Mouse (Mus musculus) embryonic facial prominence, embryonic 13.5 days (tissue): ENCODE results near the gene Socs2. TPM values are rescaled to one million over a fixed set of nuclear protein-coding genes. Genes with fewer than 3 reads are reported as not detected.

ENCODE experiments used
- ATAC-seq: fragments of 200-750 bp; cut with Nextera tagmentation; 2 replicates; pipeline ENCODE4 v1.8.0; 2017; ENCODE audit warnings: low read depth; ENCODE audit not compliant: insufficient number of reproducible peaks, insufficient read depth, low FRiP score, low TSS enrichment
- H3K27ac ChIP-seq: fragments of 300-500 bp; sonication (generic); 2 replicates; pipeline ENCODE4 v1.5.1; 2015; ENCODE audit warnings: moderate library complexity, mild to moderate bottlenecking, inconsistent platforms
- H3K27me3 ChIP-seq: fragments of 300-500 bp; sonication (generic); 2 replicates; pipeline ENCODE4 v1.6.1; 2015; ENCODE audit warnings: mild to moderate bottlenecking, inconsistent platforms
- H3K36me3 ChIP-seq: fragments of 300-500 bp; sonication (generic); 2 replicates; pipeline ENCODE4 v1.6.1; 2015; ENCODE audit warnings: mild to moderate bottlenecking, inconsistent platforms
- H3K4me1 ChIP-seq: fragments of 300-500 bp; sonication (generic); 2 replicates; pipeline ENCODE4 v1.6.1; 2015; ENCODE audit warnings: inconsistent platforms
- H3K4me2 ChIP-seq: fragments of 300-500 bp; sonication (generic); 2 replicates; pipeline ENCODE4 v1.6.1; 2015; ENCODE audit warnings: moderate library complexity, mild to moderate bottlenecking, inconsistent platforms
- H3K4me3 ChIP-seq: fragments of 300-500 bp; sonication (generic); 2 replicates; pipeline ENCODE4 v1.5.1; 2015; ENCODE audit warnings: mild to moderate bottlenecking, inconsistent platforms
- H3K9ac ChIP-seq: fragments of 300-500 bp; sonication (generic); 2 replicates; pipeline ENCODE4 v1.6.1; 2015; ENCODE audit warnings: mild to moderate bottlenecking, inconsistent platforms
- H3K9me3 ChIP-seq: fragments of 300-500 bp; sonication (generic); 2 replicates; pipeline ENCODE4 v1.6.1; 2016; ENCODE audit warnings: inconsistent platforms
- WGBS: fragments of 180-500 bp; shearing (Covaris S2); methylation state at CpG from one replicate; pipeline ENCODE4 v1.1.7; 2015; ENCODE audit warnings: mixed read lengths; 5-methylcytosine and 5-hydroxymethylcytosine counted together
- polyA plus RNA-seq: library from polyadenylated mRNA; unstranded; fragments of >200 nt; fragmentation: Nextera tagmentation; extraction: Ambion mirVana; gene quantifications from 2 replicates; pipeline ENCODE4 v1.2.1, GENCODE M21; 2015

Socs2 gene
- 56.2 and 69.9 TPM in 2 replicates for polyA plus RNA-seq

DNA sequence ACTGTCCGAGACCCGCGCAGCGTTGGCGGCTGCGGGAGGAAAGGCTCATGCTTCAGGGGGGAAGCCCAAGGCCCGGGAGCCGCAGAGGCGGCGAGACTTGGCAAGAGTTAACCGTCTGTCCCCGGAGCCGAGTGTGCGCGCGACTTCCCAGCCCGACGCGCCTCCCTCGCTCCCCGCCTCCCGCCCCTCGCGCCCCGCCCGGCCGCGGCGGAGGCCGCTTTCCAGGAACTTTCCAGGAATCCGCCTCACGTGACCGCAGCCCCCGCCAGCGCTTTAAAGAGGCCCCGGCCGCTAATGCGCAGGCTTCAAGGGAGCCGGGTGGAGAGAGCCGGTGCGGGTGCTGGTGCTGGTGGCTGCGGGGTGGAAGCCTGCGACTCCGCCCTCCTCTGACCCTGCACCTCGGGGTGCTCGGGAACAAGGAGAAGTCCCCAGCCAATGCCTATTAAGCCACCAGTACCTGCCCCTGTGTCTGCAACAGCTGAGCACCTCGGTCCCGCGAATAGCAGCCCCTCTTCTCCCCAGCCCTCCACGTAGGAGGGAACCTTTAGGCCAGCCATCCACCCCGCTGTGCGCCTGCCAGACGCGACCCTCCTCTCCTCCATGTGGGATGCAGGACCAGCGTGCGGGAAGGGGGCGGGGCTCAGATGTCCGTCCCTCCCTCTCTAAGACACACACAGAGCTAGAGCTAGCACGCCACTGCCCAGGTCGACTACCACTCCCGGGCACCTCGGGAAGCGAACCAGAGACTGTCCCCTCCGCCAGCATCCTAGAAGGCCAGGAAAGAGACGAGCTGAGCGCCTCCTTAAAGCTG, at the start of gene Socs2:
Socs2 (minus strand) TSS at position 496 of the 811 bp plus-strand sequence.
- Histone ChIP-seq H3K36me3 (no peaks in the 10 kb centered on the region), H3K9ac (peak within 1 kb of the TSS; percentile 83)
- peak; percentile 80 for ATAC-seq

DNA sequence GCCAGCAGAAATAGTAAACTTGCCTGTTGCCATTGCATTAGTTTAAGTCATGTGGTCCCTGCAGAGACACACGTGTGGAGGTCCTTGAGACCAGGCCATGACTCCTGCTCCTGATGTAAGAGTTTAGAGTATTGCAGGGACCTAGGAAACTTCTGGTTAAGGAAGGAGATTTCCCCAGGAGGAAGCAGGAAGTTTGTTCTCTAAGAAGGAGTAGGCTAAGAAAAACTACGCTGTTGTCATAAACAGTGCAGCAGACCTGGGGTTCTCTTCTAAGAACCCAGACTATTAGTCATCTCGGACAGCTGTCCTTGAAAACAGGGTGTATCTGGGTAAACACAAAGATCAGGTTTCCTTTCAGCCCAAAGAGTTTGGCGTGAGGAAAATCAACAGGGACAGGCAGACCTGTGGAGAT, 48.5 kb upstream of the Socs2 start:
- no peak overlapping the region for H3K9ac ChIP-seq
- H3K27ac ChIP-seq: no peak overlapping the region
- no peak for ATAC-seq
- WGBS: 46% methylated on average over 4 of the region's 4 CpGs
- no peak overlapping the region for H3K4me2 ChIP-seq
- H3K9me3 ChIP-seq: no peaks in the 10 kb centered on the region
- H3K4me3 ChIP-seq: no peak overlapping the region
- H3K27me3 ChIP-seq: no peaks in the 10 kb centered on the region
- H3K36me3 ChIP-seq: no peaks in the 10 kb centered on the region
- no peaks in the 10 kb centered on the region for H3K4me1 ChIP-seq

More for the DNA sequence above, at the start of gene Socs2:
- peak within 1 kb of the TSS; percentile 76 for H3K4me3 ChIP-seq
- peak within 1 kb of the TSS; percentile 88 for H3K27ac ChIP-seq
- H3K9me3 ChIP-seq: no peaks in the 10 kb centered on the region
- under 1% methylated on average over 66 of the region's 66 CpGs for WGBS
- H3K4me1 ChIP-seq: peaks cover 28% of the 10 kb centered on the region
- peaks cover 9% of the 10 kb centered on the region for H3K27me3 ChIP-seq
- H3K4me2 ChIP-seq: peak within 1 kb of the TSS; percentile 98

DNA sequence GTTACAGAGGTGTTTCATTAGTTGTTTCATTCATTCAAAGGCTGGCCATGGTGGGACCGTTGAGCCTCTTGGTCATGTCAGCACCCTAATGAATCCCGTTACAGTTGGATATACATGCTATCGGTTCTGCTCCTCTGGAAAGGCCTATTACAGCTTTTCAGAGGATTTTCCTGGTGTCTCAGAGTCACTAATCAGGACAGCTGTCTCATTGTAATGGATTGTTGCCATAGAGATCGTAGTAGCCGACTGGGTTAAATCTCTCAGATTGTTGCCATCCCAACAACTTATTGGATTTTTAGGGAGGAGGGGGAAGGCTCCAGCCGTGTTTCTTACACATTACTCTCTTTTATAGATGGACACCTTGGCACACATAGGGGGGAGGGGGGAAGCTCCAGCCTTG, 47.5 kb upstream of the Socs2 start:
- Histone ChIP-seq H3K9ac (no peak overlapping the region), H3K36me3 (no peaks in the 10 kb centered on the region), H3K27me3 (no peaks in the 10 kb centered on the region), H3K4me2 (no peak overlapping the region), H3K9me3 (no peaks in the 10 kb centered on the region), H3K4me1 (no peaks in the 10 kb centered on the region), H3K27ac (no peak overlapping the region), H3K4me3 (no peak overlapping the region)
- 77% methylated on average over 6 of the region's 6 CpGs for WGBS
- no peak for ATAC-seq

DNA sequence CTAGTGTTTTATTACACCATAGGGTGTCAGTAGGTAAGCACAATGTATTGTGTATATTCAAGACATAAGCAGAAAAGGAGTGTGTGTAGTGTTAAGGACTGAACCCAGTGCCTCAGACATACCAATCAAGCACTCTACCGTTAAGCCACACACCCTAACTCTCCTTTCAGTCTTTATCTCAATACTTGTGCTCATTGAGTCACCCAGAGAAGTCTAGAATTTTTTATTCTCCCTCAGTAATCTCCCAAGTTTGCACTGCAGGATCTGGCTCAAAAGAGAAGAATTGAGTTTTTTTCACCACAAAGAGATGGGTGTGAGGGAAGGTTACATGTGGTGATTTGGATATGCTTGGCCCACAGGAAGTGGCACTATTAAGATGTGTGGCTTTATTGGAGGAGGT, 45.3 kb upstream of the Socs2 start:
- Histone ChIP-seq H3K27ac (no peak overlapping the region), H3K4me3 (no peak overlapping the region), H3K9ac (no peak overlapping the region), H3K36me3 (no peaks in the 10 kb centered on the region), H3K4me1 (no peaks in the 10 kb centered on the region), H3K4me2 (no peak overlapping the region), H3K27me3 (no peaks in the 10 kb centered on the region), H3K9me3 (no peaks in the 10 kb centered on the region)
- WGBS: 81% methylated on average over 1 of the region's 1 CpGs
- no peak for ATAC-seq

DNA sequence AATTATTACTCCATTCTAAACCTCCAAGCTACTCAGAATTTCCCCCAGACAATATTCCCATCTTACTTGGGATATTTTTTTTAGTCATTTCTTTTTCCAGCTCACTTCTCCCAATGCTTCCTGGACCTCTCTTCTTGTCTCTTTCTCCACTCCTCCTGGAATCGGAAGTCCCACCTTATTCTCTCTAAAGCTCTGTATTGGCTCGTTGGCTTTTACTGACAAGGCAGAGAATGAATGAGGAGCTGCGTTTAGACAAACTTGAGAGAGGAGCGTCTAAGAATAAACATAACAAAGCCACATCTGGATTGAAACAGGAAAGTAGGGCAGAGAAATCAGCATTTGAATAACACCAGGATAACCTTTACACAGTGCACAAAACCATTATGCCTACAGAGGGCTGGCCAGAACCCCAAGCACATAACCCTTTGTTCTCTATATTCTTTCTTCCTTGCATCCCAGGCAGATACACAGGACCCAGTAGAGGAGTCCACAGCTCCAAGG, 44.1 kb upstream of the Socs2 start:
- Histone ChIP-seq H3K4me3 (no peak overlapping the region), H3K9me3 (no peaks in the 10 kb centered on the region), H3K9ac (no peak overlapping the region), H3K4me1 (no peaks in the 10 kb centered on the region), H3K27ac (no peak overlapping the region), H3K36me3 (no peaks in the 10 kb centered on the region), H3K4me2 (no peak overlapping the region), H3K27me3 (no peaks in the 10 kb centered on the region)
- no peak for ATAC-seq
- 62% methylated on average over 4 of the region's 4 CpGs for WGBS

DNA sequence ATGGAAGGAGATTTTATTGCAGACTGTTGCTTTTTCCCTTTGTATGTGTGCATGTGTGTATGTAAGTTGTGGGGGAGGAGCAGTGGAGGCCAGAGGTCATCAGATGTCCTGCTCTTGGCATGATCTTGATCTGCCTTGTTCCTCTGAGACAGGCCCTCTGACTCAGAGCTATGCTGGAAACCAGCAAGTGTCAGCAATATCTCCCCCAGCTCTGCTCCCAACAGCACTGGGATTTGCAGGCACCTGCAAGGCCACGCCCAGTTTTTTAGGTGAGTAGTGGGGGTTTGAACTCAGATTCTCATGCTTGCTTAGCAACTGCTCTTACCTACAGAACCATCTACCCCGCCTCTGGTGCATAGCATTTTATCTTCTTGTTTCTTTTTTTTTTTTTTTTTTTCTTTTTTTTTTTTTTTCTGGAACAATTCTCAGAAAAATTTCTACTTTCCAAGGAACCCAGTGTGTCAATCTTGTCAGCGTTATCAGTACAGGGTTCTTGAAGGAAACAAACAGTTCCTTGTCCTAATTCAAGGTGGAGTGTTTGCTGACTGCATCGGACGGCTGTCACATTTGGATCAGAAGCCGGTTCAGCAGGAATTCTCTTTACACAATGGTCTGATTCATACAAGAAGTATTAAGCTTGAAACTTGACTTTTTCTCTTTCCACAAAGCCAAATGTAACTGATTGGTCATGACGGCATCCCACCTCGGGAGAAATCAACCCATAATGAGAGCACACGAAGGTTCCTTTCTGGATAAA, 41.2 kb upstream of the Socs2 start:
- Histone ChIP-seq H3K4me2 (no peak overlapping the region), H3K9me3 (no peaks in the 10 kb centered on the region), H3K27ac (no peak overlapping the region), H3K9ac (no peak overlapping the region), H3K36me3 (no peaks in the 10 kb centered on the region), H3K4me3 (no peak overlapping the region), H3K27me3 (no peaks in the 10 kb centered on the region), H3K4me1 (no peaks in the 10 kb centered on the region)
- 59% methylated on average over 9 of the region's 9 CpGs for WGBS
- no peak for ATAC-seq

DNA sequence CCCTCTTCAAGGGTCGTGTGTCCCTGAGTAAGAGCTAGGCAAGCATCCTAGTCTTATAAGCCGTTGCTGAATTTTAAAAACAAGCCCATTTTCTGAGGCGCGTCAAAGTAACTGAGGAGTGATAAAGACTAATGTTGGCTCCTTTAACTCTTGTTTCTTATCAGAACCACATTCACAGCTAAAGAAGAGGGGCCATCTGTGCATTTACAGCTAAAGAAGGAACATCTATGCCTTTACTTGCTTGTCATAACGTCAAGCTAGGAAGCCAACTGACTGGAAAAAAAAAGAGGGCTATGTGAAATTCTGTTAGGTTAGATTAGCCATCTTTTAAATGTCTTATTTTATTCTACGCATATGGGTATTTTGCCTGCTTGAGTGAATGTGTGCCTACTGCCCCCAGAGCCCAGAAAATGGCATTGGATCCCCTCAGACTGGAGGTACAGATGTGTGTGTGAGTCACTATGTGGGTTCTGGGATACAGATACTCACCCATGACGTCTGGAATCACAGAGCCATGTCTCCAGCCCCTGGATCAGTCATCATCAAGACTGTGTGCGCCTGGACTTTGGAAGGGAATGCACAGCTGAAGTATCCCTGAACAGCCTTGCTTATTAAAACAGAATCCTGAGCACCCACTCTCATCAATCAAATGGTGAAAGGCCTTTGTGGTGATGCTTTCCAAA, 40.5 kb upstream of the Socs2 start:
- Histone ChIP-seq H3K9me3 (no peaks in the 10 kb centered on the region), H3K27ac (no peak overlapping the region), H3K4me1 (no peaks in the 10 kb centered on the region), H3K36me3 (no peaks in the 10 kb centered on the region), H3K27me3 (no peaks in the 10 kb centered on the region), H3K4me3 (no peak overlapping the region), H3K4me2 (no peak overlapping the region), H3K9ac (no peak overlapping the region)
- no peak for ATAC-seq
- WGBS: 85% methylated on average over 8 of the region's 8 CpGs

DNA sequence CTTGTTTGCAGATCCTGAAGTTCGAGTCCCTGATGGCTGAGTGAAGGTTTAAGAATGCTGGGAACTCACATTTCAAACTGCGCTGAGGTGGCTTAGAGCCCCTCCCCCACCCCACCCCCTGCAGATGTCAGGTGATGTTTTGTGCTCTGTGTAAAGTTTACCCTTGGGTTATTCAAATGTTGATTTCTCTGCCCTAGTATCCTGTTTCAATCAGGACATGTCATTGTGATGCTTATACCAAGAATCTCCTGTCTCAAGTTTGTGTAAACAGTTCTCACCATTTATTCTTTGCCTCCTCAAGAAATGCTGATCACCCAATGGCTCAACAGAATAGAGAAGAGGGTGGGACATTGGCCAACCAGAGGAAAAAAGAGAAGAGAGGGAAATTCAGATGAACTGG, 39.1 kb upstream of the Socs2 start:
- no peaks in the 10 kb centered on the region for H3K27me3 ChIP-seq
- no peak overlapping the region for H3K4me2 ChIP-seq
- no peaks in the 10 kb centered on the region for H3K4me1 ChIP-seq
- H3K27ac ChIP-seq: no peak overlapping the region
- no peak overlapping the region for H3K9ac ChIP-seq
- ATAC-seq: no peak
- no peaks in the 10 kb centered on the region for H3K9me3 ChIP-seq
- 59% methylated on average over 2 of the region's 2 CpGs for WGBS
- no peak overlapping the region for H3K4me3 ChIP-seq
- H3K36me3 ChIP-seq: no peaks in the 10 kb centered on the region

DNA sequence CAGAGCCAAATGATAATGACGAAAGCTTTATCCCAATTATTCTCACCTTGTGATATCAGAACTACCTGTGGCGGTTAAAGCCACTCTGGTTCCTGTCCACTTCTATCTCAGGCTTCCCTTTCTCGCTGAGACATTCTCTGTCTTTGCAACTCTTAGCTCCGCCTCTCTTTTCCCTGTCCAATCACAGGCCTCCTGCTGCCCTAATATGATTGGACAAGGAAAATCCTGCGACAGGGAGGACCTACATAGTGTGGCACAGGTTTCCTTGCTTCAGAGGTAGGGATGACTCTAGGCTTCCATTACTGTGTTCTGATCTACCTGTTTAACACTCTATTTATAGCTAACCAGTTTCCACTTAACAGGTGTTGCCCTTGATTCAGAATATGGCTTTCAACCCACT, 36.3 kb upstream of the Socs2 start:
- Histone ChIP-seq H3K27ac (no peak overlapping the region), H3K4me3 (no peak overlapping the region), H3K27me3 (no peaks in the 10 kb centered on the region), H3K4me1 (no peaks in the 10 kb centered on the region), H3K4me2 (no peak overlapping the region), H3K9me3 (no peaks in the 10 kb centered on the region), H3K36me3 (no peaks in the 10 kb centered on the region), H3K9ac (no peak overlapping the region)
- 81% methylated on average over 5 of the region's 5 CpGs for WGBS
- ATAC-seq: no peak

DNA sequence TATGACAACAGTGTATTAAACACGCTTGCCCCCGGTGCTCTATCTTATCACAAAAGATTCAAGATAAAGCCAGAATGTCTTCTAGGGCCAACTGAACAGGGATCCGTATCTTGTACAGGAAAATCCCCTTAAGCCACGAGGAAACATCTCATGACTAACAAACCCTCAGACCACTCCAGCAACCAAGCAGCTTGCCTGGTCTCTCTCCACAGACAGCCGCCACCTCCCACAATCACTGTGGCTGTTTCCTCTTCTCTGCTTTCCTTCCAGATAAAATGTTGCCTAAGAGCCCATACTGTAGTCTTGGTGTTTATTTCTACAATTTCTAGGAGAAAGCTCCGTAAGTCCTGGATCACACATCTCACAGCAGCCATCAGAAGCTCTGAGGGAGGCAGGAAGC, 32.1 kb upstream of the Socs2 start:
- 84% methylated on average over 6 of the region's 6 CpGs for WGBS
- no peaks in the 10 kb centered on the region for H3K36me3 ChIP-seq
- no peak for ATAC-seq
- no peaks in the 10 kb centered on the region for H3K9me3 ChIP-seq
- no peak overlapping the region for H3K4me3 ChIP-seq
- H3K27ac ChIP-seq: no peak overlapping the region
- no peak overlapping the region for H3K4me2 ChIP-seq
- no peak overlapping the region for H3K9ac ChIP-seq
- H3K27me3 ChIP-seq: no peaks in the 10 kb centered on the region
- H3K4me1 ChIP-seq: no peaks in the 10 kb centered on the region

DNA sequence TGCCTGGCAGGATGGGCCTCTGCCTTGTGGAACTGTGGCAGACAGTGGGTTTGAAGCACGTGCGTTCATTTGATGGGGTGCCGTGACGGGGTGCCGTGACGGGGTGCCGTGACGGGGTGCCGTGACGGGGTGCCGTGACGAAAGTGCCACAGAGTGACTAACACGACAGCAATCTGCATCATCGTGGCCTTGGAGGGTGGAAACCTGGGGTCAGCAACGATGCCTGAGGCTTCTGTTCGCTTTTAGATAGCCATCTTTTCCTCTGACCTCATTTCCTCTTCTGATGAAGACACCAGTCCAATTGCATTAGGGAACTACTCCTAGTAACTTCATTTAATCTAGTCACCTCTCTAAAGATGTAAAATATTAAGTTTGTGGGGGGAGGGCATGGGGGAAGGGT, 31.0 kb upstream of the Socs2 start:
- Histone ChIP-seq H3K27ac (no peak overlapping the region), H3K9ac (no peak overlapping the region), H3K36me3 (no peaks in the 10 kb centered on the region), H3K4me3 (no peak overlapping the region), H3K27me3 (no peaks in the 10 kb centered on the region), H3K9me3 (no peaks in the 10 kb centered on the region), H3K4me1 (no peaks in the 10 kb centered on the region), H3K4me2 (no peak overlapping the region)
- no peak for ATAC-seq
- 89% methylated on average over 16 of the region's 16 CpGs for WGBS
